Mouse (Mus musculus): ENCODE measurements around the gene Proser3. TPM values are rescaled to one million over a fixed set of nuclear protein-coding genes. Genes with fewer than 3 reads are reported as not detected.

Proser3 gene
- polyA plus RNA-seq, 1 experiment from 2014 or later: 18.7 TPM

- Histone ChIP-seq H3K9me3 (ENCODE audit: control insufficient read depth, low read depth, low read length) (no peaks in the 10 kb centered on the region), H3K4me3 (ENCODE audit: low read depth, low read length) (0 out of 2 replicates have a peak overlapping the region, but pooled peaks have one; percentile 68), H3K27ac (ENCODE audit: low read length) (no peak overlapping the region), H3K4me1 (ENCODE audit: control insufficient read depth, insufficient read depth, low read length) (peaks cover 18% of the 10 kb centered on the region; the same call in 1 of the 2 replicates), H3K4me2 (replicated peaks; ENCODE audit: low read depth, low read length) (peak overlapping the region; percentile 90; the same call in 1 of the 2 replicates), H3K9ac (replicated peaks; ENCODE audit: low read depth, low read length) (no peak overlapping the region), H3K27me3 (ENCODE audit: control insufficient read depth, insufficient read depth, low read length) (no peaks in the 10 kb centered on the region), H3K36me3 (ENCODE audit: control insufficient read depth, insufficient read depth, low read length) (peaks cover 20% of the 10 kb centered on the region)
- ATAC-seq (ENCODE audit: insufficient number of reproducible peaks, insufficient read depth, low FRiP score, low read depth): no peak
- 90% methylated on average over 13 of the region's 13 CpGs for WGBS
Observed at GRCm38 (mm10) chr7:30557901-30558514, 5.9 kb upstream of the Proser3 start.

GRCm38 (mm10) chr7:30556894-30557536 is 4.9 kb upstream of the Proser3 start:
- H3K27me3 ChIP-seq (ENCODE audit: control insufficient read depth, insufficient read depth, low read length): no peaks in the 10 kb centered on the region
- WGBS: 94% methylated on average over 18 of the region's 18 CpGs
- H3K9me3 ChIP-seq (ENCODE audit: control insufficient read depth, low read depth, low read length): no peaks in the 10 kb centered on the region
- peaks cover 20% of the 10 kb centered on the region for H3K36me3 ChIP-seq (ENCODE audit: control insufficient read depth, insufficient read depth, low read length)
- H3K27ac ChIP-seq (ENCODE audit: low read length): no peak overlapping the region
- H3K4me3 ChIP-seq (ENCODE audit: low read depth, low read length): no peak overlapping the region
- ATAC-seq (ENCODE audit: insufficient number of reproducible peaks, insufficient read depth, low FRiP score, low read depth): no peak
- peaks cover 20% of the 10 kb centered on the region; the same call in 1 of the 2 replicates for H3K4me1 ChIP-seq (ENCODE audit: control insufficient read depth, insufficient read depth, low read length)
- H3K4me2 ChIP-seq (replicated peaks; ENCODE audit: low read depth, low read length): no peak overlapping the region
- no peak overlapping the region for H3K9ac ChIP-seq (replicated peaks; ENCODE audit: low read depth, low read length)

GRCm38 (mm10) chr7:30553810-30554584 is 1.9 kb upstream of the Proser3 start:
- H3K9ac ChIP-seq (replicated peaks; ENCODE audit: low read depth, low read length): peak overlapping the region; percentile 54; the same call in 1 of the 2 replicates
- H3K36me3 ChIP-seq (ENCODE audit: control insufficient read depth, insufficient read depth, low read length): peaks cover 21% of the 10 kb centered on the region
- 82% methylated on average over 22 of the region's 22 CpGs for WGBS
- peak overlapping the region; percentile 59 for H3K4me3 ChIP-seq (ENCODE audit: low read depth, low read length)
- ATAC-seq (ENCODE audit: insufficient number of reproducible peaks, insufficient read depth, low FRiP score, low read depth): no peak
- H3K27me3 ChIP-seq (ENCODE audit: control insufficient read depth, insufficient read depth, low read length): no peaks in the 10 kb centered on the region
- peak overlapping the region; percentile 97 for H3K4me2 ChIP-seq (replicated peaks; ENCODE audit: low read depth, low read length)
- H3K9me3 ChIP-seq (ENCODE audit: control insufficient read depth, low read depth, low read length): no peaks in the 10 kb centered on the region
- no peak overlapping the region for H3K27ac ChIP-seq (ENCODE audit: low read length)
- peaks cover 22% of the 10 kb centered on the region; the same call in 1 of the 2 replicates for H3K4me1 ChIP-seq (ENCODE audit: control insufficient read depth, insufficient read depth, low read length)

GRCm38 (mm10) chr7:30553021-30553589 is 1.0 kb upstream of the Proser3 start:
- Histone ChIP-seq H3K9ac (replicated peaks; ENCODE audit: low read depth, low read length) (peak overlapping the region; percentile 54), H3K4me3 (ENCODE audit: low read depth, low read length) (peak overlapping the region; percentile 59), H3K27me3 (ENCODE audit: control insufficient read depth, insufficient read depth, low read length) (no peaks in the 10 kb centered on the region), H3K4me1 (ENCODE audit: control insufficient read depth, insufficient read depth, low read length) (peaks cover 14% of the 10 kb centered on the region; the same call in 1 of the 2 replicates), H3K36me3 (ENCODE audit: control insufficient read depth, insufficient read depth, low read length) (peaks cover 23% of the 10 kb centered on the region), H3K9me3 (ENCODE audit: control insufficient read depth, low read depth, low read length) (no peaks in the 10 kb centered on the region), H3K4me2 (replicated peaks; ENCODE audit: low read depth, low read length) (peak overlapping the region; percentile 97), H3K27ac (ENCODE audit: low read length) (peak overlapping the region; percentile 87)
- no peak for ATAC-seq (ENCODE audit: insufficient number of reproducible peaks, insufficient read depth, low FRiP score, low read depth)
- WGBS: 5% methylated on average over 23 of the region's 23 CpGs

GRCm38 (mm10) chr7:30551445-30552101 is 526 bp downstream of the Proser3 start:
- WGBS: 2% methylated on average over 10 of the region's 10 CpGs
- H3K27ac ChIP-seq (ENCODE audit: low read length): peak overlapping the region; percentile 97
- no peaks in the 10 kb centered on the region for H3K9me3 ChIP-seq (ENCODE audit: control insufficient read depth, low read depth, low read length)
- peak overlapping the region; percentile 38 for H3K4me2 ChIP-seq (replicated peaks; ENCODE audit: low read depth, low read length)
- H3K36me3 ChIP-seq (ENCODE audit: control insufficient read depth, insufficient read depth, low read length): peaks cover 16% of the 10 kb centered on the region; the same call in 1 of the 2 replicates
- peak overlapping the region; percentile 59 for H3K4me3 ChIP-seq (ENCODE audit: low read depth, low read length)
- peak overlapping the region; percentile 62 for H3K9ac ChIP-seq (replicated peaks; ENCODE audit: low read depth, low read length)
- ATAC-seq (ENCODE audit: insufficient number of reproducible peaks, insufficient read depth, low FRiP score, low read depth): peak; percentile 51; the same call in 1 of the 2 replicates
- H3K27me3 ChIP-seq (ENCODE audit: control insufficient read depth, insufficient read depth, low read length): no peaks in the 10 kb centered on the region
- peaks cover 12% of the 10 kb centered on the region; the same call in 1 of the 2 replicates for H3K4me1 ChIP-seq (ENCODE audit: control insufficient read depth, insufficient read depth, low read length)

GRCm38 (mm10) chr7:30550603-30551002 is 1.5 kb downstream of the Proser3 start:
- Histone ChIP-seq H3K4me1 (ENCODE audit: control insufficient read depth, insufficient read depth, low read length) (peaks cover 12% of the 10 kb centered on the region; the same call in 1 of the 2 replicates), H3K4me2 (replicated peaks; ENCODE audit: low read depth, low read length) (no peak overlapping the region), H3K9me3 (ENCODE audit: control insufficient read depth, low read depth, low read length) (no peaks in the 10 kb centered on the region), H3K9ac (replicated peaks; ENCODE audit: low read depth, low read length) (no peak overlapping the region), H3K36me3 (ENCODE audit: control insufficient read depth, insufficient read depth, low read length) (peaks cover 18% of the 10 kb centered on the region; the same call in 1 of the 2 replicates), H3K4me3 (ENCODE audit: low read depth, low read length) (no peak overlapping the region), H3K27me3 (ENCODE audit: control insufficient read depth, insufficient read depth, low read length) (no peaks in the 10 kb centered on the region), H3K27ac (ENCODE audit: low read length) (no peak overlapping the region)
- WGBS: 97% methylated on average over 1 of the region's 1 CpGs
- ATAC-seq (ENCODE audit: insufficient number of reproducible peaks, insufficient read depth, low FRiP score, low read depth): no peak

GRCm38 (mm10) chr7:30549880-30550279 is 2.2 kb downstream of the Proser3 start:
- Histone ChIP-seq H3K4me3 (ENCODE audit: low read depth, low read length) (no peak overlapping the region), H3K27me3 (ENCODE audit: control insufficient read depth, insufficient read depth, low read length) (no peaks in the 10 kb centered on the region), H3K9me3 (ENCODE audit: control insufficient read depth, low read depth, low read length) (no peaks in the 10 kb centered on the region), H3K4me1 (ENCODE audit: control insufficient read depth, insufficient read depth, low read length) (peaks cover 12% of the 10 kb centered on the region; the same call in 1 of the 2 replicates), H3K36me3 (ENCODE audit: control insufficient read depth, insufficient read depth, low read length) (peaks cover 11% of the 10 kb centered on the region; the same call in 1 of the 2 replicates), H3K9ac (replicated peaks; ENCODE audit: low read depth, low read length) (no peak overlapping the region), H3K27ac (ENCODE audit: low read length) (no peak overlapping the region), H3K4me2 (replicated peaks; ENCODE audit: low read depth, low read length) (no peak overlapping the region)
- WGBS: 88% methylated on average over 2 of the region's 2 CpGs
- ATAC-seq (ENCODE audit: insufficient number of reproducible peaks, insufficient read depth, low FRiP score, low read depth): no peak

Data from stomach, embryonic 14.5 days (tissue).